Mouse (Mus musculus) c-Kit-positive CD71-negative TER-119-negative erythroid progenitor cells, embryonic 14.5 days (primary cell): Measurements from ENCODE around the gene Srebf2.

Experiments
- DNase-seq: peaks from one replicate; pipeline ENCODE4 v3.0.0-alpha.2; 2013; ENCODE audit warnings: low read depth

The Srebf2 gene

DNA sequence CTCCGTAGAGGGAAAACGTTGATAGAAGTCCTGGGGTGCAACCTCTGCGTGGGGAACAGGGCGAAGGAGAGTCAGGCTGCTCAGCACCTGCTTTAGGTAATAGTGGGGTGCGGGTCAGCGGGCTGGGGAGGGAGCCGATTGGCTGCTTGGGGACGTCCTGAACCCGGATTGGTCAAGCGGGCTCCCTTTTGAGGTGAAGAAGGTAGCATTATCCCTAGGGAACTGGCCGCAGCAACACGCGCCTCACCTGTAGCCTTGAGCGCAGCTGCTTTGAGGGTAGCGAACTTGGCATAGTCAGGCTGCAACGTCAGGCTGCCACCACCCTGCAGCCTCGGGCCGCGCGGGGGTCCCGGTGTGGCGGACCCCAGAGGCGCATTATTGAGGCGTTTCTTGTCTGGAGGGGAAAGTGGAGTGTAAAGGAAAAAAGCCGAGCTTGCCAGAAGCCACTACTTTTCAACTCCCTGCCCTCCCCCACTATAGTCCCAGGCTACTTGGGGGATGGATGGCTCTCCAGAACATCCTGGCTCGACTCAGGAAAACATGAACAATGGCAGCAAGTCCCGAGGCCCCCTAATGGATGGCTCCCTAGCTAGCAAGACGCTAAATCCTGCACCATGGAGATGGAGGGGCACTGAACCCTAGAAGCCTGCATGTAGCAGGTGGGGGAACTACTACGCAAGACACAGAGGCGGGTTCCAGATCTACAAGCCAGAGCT is 60.7 kb downstream of the Srebf2 start:
- no peak for DNase-seq

DNA sequence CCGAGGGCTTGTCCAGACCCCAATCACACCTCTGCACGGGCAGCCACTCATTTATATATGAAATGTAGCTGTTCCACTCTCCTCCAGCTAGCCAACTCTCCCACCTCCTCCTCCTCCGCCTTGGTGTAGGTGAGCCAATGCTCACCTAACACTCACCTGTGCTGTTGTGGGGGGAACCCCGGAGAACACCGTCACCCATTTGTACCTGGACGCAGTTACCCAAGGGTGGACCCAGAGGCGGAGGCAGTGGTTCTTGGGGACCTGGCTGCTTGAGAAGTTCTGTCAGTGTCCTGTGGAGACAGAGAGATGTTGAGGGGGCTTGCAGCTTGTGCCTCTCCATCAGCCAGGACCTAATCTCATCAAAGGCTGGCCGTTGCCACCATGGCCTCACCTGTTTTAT is 61.3 kb downstream of the Srebf2 start:
- DNase-seq = no peak

DNA sequence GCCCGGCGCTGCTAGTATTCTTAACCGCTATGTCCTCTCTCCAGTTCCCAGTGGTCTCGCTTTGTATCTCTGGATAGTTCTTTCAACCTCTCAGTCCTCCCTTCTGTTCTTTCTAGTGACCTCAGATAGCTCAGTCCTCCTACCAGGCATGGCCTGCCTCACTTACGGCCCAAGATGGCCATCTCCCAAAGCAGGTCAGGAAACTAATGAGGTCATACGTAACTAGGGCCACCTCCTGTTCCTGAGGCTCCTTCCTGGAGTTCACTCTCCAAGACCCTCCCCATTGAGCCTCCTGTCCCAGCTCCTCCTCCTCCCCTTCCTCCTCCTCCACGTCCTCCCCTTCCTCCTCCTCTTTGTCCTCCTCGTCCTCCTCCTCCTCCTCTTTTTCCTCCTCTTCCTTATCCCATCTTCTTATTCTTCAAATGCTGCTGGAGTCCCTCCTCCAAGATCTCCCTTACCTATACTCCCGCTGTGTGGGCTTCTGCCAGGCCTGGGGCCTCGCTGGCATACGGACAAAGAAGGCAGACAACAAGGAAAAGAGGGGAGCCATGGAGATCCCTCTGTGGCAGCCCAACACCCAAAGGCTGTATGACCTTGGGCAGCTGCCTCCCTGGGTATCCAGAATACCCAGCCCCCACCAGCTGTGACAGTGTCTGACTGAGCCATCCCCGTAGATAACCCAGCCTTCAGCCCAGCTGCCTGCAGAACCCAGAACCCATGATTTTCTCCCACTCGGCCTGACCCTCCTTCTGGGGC is 62.5 kb downstream of the Srebf2 start:
- no peak for DNase-seq

DNA sequence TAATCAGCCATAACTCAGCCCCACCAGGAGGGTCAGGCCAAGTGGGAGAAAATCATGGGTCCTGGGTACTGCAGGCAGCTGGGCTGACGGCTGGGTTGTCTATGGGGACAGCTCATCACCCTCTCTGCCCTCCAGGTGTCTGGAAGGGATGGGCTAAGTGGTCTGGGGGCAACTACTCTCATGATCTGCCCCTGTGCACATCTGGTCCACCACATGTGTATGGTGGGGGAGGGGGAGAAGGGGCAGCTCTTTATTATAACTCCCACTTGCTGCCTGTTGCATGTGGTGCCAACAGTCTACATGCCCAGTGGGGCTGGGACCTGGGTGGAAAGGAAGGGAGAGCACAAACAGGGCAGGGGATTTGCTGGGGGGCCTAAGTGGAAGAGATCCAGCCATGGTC is 63.8 kb downstream of the Srebf2 start:
- DNase-seq = no peak

GRCm38 (mm10) chr15:82211281-82211680 is 64.3 kb downstream of the Srebf2 start:
- no peak for DNase-seq

DNA sequence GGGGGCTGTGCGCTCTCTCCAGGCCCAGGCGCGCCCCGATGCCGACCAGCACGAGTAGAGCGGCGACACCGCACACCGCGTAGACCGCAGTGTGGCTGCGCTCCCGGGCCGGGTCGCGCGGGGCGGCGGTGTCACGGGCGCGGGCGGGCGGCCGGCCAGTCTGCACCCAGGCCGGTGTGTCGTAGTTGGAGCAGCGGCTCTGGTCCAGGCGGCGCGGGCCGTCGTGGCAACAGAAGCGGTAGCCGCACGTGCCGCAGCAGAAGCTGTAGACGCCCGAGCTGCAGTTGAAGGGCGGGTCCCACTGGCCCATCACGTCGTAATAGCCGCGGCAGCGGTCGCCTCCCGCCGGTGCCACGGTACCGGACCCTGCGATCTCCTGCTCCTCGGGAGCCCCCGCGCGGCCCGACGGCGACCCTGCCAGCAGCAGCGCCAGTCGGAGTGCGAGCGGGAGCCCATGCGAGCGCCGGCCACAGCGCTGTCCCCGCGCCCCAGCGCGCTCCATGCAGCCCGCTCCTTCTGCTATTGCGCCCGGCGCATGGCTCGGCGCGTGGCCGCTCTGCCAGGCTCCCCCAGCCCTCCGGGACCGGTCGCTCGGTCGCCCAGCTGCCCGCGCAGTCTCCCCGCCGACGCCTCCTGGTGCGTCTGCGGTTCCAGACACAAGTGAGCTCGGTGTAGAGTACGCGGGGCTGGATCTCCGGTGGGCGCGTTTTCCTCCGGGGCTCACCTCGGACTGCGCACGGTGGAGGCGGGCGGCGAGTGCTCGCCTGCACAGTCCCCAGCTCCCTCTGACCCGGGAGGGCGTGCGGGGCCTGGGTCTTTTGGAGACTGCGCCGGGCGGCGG is 65.2 kb downstream of the Srebf2 start:
- no peak for DNase-seq

DNA sequence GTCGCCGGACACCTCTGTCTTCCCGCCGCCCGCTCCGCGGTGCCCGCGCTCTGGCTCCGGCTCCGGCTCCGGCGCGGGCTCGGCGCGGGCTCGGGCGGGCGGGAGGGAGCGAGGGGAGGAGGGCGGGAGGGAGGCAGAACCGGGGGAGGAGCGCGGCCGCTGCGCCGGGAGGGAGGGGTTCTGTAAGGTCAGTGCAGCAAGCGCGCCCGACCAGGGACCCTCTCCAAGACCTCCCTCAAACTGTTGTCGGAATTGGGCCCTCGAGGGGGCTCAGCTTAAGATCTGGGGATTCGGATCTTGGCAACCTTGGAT is 65.7 kb downstream of the Srebf2 start, which contains the start of gene Shisa8:
Gene Shisa8 (minus strand): TSS at position 64 of the 312 bp plus-strand sequence.
- no peak for DNase-seq

GRCm38 (mm10) chr15:82213222-82213621 is 66.2 kb downstream of the Srebf2 start:
- DNase-seq = no peak

GRCm38 (mm10) chr15:82215332-82216046 is 68.5 kb downstream of the Srebf2 start:
- DNase-seq = no peak

GRCm38 (mm10) chr15:82216142-82216827 is 69.3 kb downstream of the Srebf2 start:
- no peak for DNase-seq

DNA sequence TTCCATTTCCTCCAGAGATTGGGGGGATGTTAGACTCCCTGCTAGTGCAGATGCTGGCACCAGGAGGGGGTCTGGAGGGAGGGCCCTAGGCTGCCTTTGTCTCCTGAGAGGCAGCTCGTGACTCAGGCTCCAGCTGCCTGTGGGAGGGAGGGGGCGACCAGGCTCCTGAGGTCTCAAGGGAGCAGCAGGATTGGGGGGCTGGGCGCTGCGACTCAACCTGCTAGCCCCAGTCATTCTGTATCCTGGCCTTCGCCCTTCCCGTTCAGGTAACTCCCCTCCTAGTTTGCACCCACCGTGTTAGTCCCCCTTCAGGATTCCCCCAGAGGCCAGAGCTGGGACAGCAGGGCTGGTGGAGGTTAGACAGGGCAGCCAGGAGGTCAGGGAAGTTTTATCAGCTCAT is 70.1 kb downstream of the Srebf2 start:
- no peak for DNase-seq

GRCm38 (mm10) chr15:82217980-82218379 is 71.0 kb downstream of the Srebf2 start:
- DNase-seq = no peak

GRCm38 (mm10) chr15:82218778-82219666 is 72.0 kb downstream of the Srebf2 start:
- no peak for DNase-seq

- no peak for DNase-seq
Measured at GRCm38 (mm10) chr15:82220003-82220675, 73.2 kb downstream of the Srebf2 start.

DNA sequence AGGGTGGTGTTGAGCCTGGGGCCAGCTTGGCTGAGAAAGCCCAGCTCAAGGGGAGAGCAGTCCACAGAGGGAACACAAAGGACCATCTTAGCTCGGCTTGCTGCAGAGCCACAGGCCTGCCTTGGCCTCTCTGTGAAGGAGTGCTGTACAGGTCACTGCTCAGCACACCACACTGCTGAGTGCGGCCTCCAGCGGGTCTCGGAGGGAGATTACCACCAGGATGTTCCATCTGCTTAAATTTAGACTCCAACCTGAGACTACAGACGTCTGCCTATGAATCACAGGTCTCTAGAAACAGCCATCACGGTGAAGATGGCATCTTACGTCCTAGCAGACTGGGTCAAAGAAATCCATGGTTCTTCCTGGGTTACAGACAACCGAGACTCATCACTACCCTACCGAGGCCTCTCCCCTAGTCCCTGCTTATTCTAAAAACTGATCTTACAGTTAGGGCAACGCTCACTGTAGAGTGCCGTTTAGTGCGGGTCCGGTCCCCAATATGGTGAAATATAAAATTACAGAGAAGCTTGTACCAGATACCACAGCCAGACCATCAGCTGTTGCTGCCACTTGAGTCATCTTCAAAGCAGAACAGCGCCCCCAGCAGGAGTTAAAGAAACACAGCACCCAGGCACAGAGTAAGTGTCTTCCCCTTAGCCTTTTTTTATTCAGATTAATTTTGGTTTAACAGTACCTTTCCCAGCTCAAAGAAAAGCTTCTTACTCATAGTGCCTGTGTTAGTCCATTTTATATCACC is 74.3 kb downstream of the Srebf2 start:
- no peak for DNase-seq

GRCm38 (mm10) chr15:82223251-82223650 is 76.3 kb downstream of the Srebf2 start:
- no peak for DNase-seq

- no peak for DNase-seq
Measured at GRCm38 (mm10) chr15:82223657-82224601, 76.9 kb downstream of the Srebf2 start, which contains the start of gene Tnfrsf13c. Tnfrsf13c (minus strand) TSS chr15:82224369.
